Mouse (Mus musculus): ENCODE measurements around the gene Cebpg. TPM values are rescaled to one million over a fixed set of nuclear protein-coding genes. Genes with fewer than 3 reads are reported as not detected.

Cebpg gene
- total RNA-seq, 2 experiments from 2014 or later, result 27.0 to 31.4 TPM

- intact Hi-C loops (cut with DNase I), result loop anchor here (2.0 kb wide), 1 partner anchor 63 kb away; the partner anchor contains the start of gene Cebpa
Measured at GRCm38 (mm10) chr7:35055619-35056435, 546 bp downstream of the Cebpg start.

GRCm38 (mm10) chr7:35054977-35055618, 1.3 kb downstream of the Cebpg start:
- no peak for DNase-seq (ENCODE audit: low spot score in 2 of 2)
- intact Hi-C loops (cut with DNase I), result no loop called here

More at GRCm38 (mm10) chr7:35055619-35056435, 546 bp downstream of the Cebpg start:
- peak; percentile 64 to 80 for DNase-seq (ENCODE audit: low spot score in 2 of 2)

- no peak for DNase-seq (ENCODE audit: low spot score in 2 of 2)
- intact Hi-C loops (cut with DNase I), result no loop called here
Measured at GRCm38 (mm10) chr7:35054286-35054685, 2.1 kb downstream of the Cebpg start.

- intact Hi-C loops (cut with DNase I), result no loop called here
- DNase-seq (ENCODE audit: low spot score in 2 of 2), result no peak
Measured at GRCm38 (mm10) chr7:35053161-35053560, 3.2 kb downstream of the Cebpg start.

- intact Hi-C loops (cut with DNase I), result no loop called here
- no peak for DNase-seq (ENCODE audit: low spot score in 2 of 2)
Measured at GRCm38 (mm10) chr7:35050540-35050939, 5.8 kb downstream of the Cebpg start.

- intact Hi-C loops (cut with DNase I), result no loop called here
Measured at GRCm38 (mm10) chr7:35046091-35046490, 10.3 kb downstream of the Cebpg start.

GRCm38 (mm10) chr7:35044719-35045118, 11.7 kb downstream of the Cebpg start:
- DNase-seq (ENCODE audit: low spot score in 2 of 2), result no peak
- intact Hi-C loops (cut with DNase I), result no loop called here

More at GRCm38 (mm10) chr7:35046091-35046490, 10.3 kb downstream of the Cebpg start:
- no peak for DNase-seq (ENCODE audit: low spot score in 2 of 2)

- intact Hi-C loops (cut with DNase I), result no loop called here
- no peak for DNase-seq (ENCODE audit: low spot score in 2 of 2)
Measured at GRCm38 (mm10) chr7:35043266-35043817, 13.0 kb downstream of the Cebpg start.

GRCm38 (mm10) chr7:35042759-35043217, 13.6 kb downstream of the Cebpg start:
- peak in 1 of 2 experiments; percentile 48 for DNase-seq (ENCODE audit: low spot score in 2 of 2)
- intact Hi-C loops (cut with DNase I), result no loop called here

GRCm38 (mm10) chr7:35042209-35042554, 14.2 kb downstream of the Cebpg start:
- intact Hi-C loops (cut with DNase I), result no loop called here
- no peak for DNase-seq (ENCODE audit: low spot score in 2 of 2)

- intact Hi-C loops (cut with DNase I), result no loop called here
- no peak for DNase-seq (ENCODE audit: low spot score in 2 of 2)
Measured at GRCm38 (mm10) chr7:35041286-35042208, 14.8 kb downstream of the Cebpg start.

GRCm38 (mm10) chr7:35040176-35040972, 16.0 kb downstream of the Cebpg start:
- intact Hi-C loops (cut with DNase I), result no loop called here
- no peak for DNase-seq (ENCODE audit: low spot score in 2 of 2)

GRCm38 (mm10) chr7:35037408-35037807, 19.0 kb downstream of the Cebpg start:
- no peak for DNase-seq (ENCODE audit: low spot score in 2 of 2)
- intact Hi-C loops (cut with DNase I), result no loop called here

- intact Hi-C loops (cut with DNase I), result no loop called here
- DNase-seq (ENCODE audit: low spot score in 2 of 2), result peak; percentile 39 to 53
Measured at GRCm38 (mm10) chr7:35036266-35036731, 20.1 kb downstream of the Cebpg start.

- DNase-seq (ENCODE audit: low spot score in 2 of 2), result no peak
- intact Hi-C loops (cut with DNase I), result no loop called here
Measured at GRCm38 (mm10) chr7:35035565-35035964, 20.8 kb downstream of the Cebpg start.

GRCm38 (mm10) chr7:35035141-35035553, 21.2 kb downstream of the Cebpg start:
- intact Hi-C loops (cut with DNase I), result no loop called here
- no peak for DNase-seq (ENCODE audit: low spot score in 2 of 2)

GRCm38 (mm10) chr7:35030567-35030966, 25.8 kb downstream of the Cebpg start:
- no peak for DNase-seq (ENCODE audit: low spot score in 2 of 2)
- intact Hi-C loops (cut with DNase I), result loop anchor here (5.0 kb wide), 1 partner anchor 87 kb away; the partner anchor contains the start of gene Cebpa

GRCm38 (mm10) chr7:35029648-35030047, 26.7 kb downstream of the Cebpg start:
- intact Hi-C loops (cut with DNase I), result loop anchor here (5.0 kb wide), 1 partner anchor 88 kb away; the partner anchor contains the start of gene Cebpa

More at GRCm38 (mm10) chr7:35029648-35030047, 26.7 kb downstream of the Cebpg start:
- DNase-seq (ENCODE audit: low spot score in 2 of 2), result no peak

Measured in left cerebral cortex, postnatal 14 days (tissue).